Mouse (Mus musculus): ENCODE results near the gene Prkce. TPM values are rescaled to one million over a fixed set of nuclear protein-coding genes. Genes with fewer than 3 reads are reported as not detected.

Gene Prkce
- polyA plus RNA-seq, 1 experiment from 2014 or later: 5.2 TPM

GRCm38 (mm10) chr17:86277032-86277798, 109.6 kb downstream of the Prkce start:
- no peak for ATAC-seq
- Histone ChIP-seq H3K4me3 (ENCODE audit: low read depth, low read length) (no peak overlapping the region), H3K4me1 (replicated peaks; ENCODE audit: control insufficient read depth, insufficient read depth, low read length) (peaks cover 13% of the 10 kb centered on the region; the same call in 1 of the 2 replicates), H3K27me3 (replicated peaks; ENCODE audit: control insufficient read depth, insufficient read depth, low read length) (no peaks in the 10 kb centered on the region), H3K9ac (ENCODE audit: low read depth, low read length) (no peak overlapping the region), H3K36me3 (ENCODE audit: control insufficient read depth, insufficient read depth) (no peaks in the 10 kb centered on the region), H3K27ac (ENCODE audit: low read depth, low read length) (no peak overlapping the region), H3K9me3 (ENCODE audit: control insufficient read depth) (no peaks in the 10 kb centered on the region), H3K4me2 (replicated peaks; ENCODE audit: low read depth) (no peak overlapping the region)
- no peak for TF ChIP-seq CTCF (IDR thresholded peaks at IDR 0.05; ENCODE audit: low read depth)
- 61% methylated on average over 8 of the region's 8 CpGs for WGBS

- H3K27ac ChIP-seq (ENCODE audit: low read depth, low read length): no peak overlapping the region
Observed at GRCm38 (mm10) chr17:86277999-86278526, 110.5 kb downstream of the Prkce start.

GRCm38 (mm10) chr17:86279751-86280150, 112.2 kb downstream of the Prkce start:
- no peak for TF ChIP-seq CTCF (IDR thresholded peaks at IDR 0.05; ENCODE audit: low read depth)
- no peaks in the 10 kb centered on the region for H3K36me3 ChIP-seq (ENCODE audit: control insufficient read depth, insufficient read depth)
- no peak for ATAC-seq
- H3K27ac ChIP-seq (ENCODE audit: low read depth, low read length): no peak overlapping the region
- no peaks in the 10 kb centered on the region for H3K27me3 ChIP-seq (replicated peaks; ENCODE audit: control insufficient read depth, insufficient read depth, low read length)
- H3K4me3 ChIP-seq (ENCODE audit: low read depth, low read length): no peak overlapping the region
- no peaks in the 10 kb centered on the region for H3K9me3 ChIP-seq (ENCODE audit: control insufficient read depth)
- no peak overlapping the region for H3K4me2 ChIP-seq (replicated peaks; ENCODE audit: low read depth)
- 63% methylated on average over 10 of the region's 10 CpGs for WGBS
- H3K9ac ChIP-seq (ENCODE audit: low read depth, low read length): no peak overlapping the region
- H3K4me1 ChIP-seq (replicated peaks; ENCODE audit: control insufficient read depth, insufficient read depth, low read length): peaks cover 13% of the 10 kb centered on the region; the same call in 1 of the 2 replicates

More at GRCm38 (mm10) chr17:86277999-86278526, 110.5 kb downstream of the Prkce start:
- Histone ChIP-seq H3K4me1 (replicated peaks; ENCODE audit: control insufficient read depth, insufficient read depth, low read length) (peaks cover 13% of the 10 kb centered on the region; the same call in 1 of the 2 replicates), H3K4me3 (ENCODE audit: low read depth, low read length) (no peak overlapping the region), H3K27me3 (replicated peaks; ENCODE audit: control insufficient read depth, insufficient read depth, low read length) (no peaks in the 10 kb centered on the region), H3K4me2 (replicated peaks; ENCODE audit: low read depth) (no peak overlapping the region), H3K36me3 (ENCODE audit: control insufficient read depth, insufficient read depth) (no peaks in the 10 kb centered on the region), H3K9ac (ENCODE audit: low read depth, low read length) (no peak overlapping the region), H3K9me3 (ENCODE audit: control insufficient read depth) (no peaks in the 10 kb centered on the region)
- ATAC-seq: no peak
- WGBS: 59% methylated on average over 5 of the region's 5 CpGs
- no peak for TF ChIP-seq CTCF (IDR thresholded peaks at IDR 0.05; ENCODE audit: low read depth)

GRCm38 (mm10) chr17:86283741-86284140, 116.2 kb downstream of the Prkce start:
- H3K9me3 ChIP-seq (ENCODE audit: control insufficient read depth): no peaks in the 10 kb centered on the region
- WGBS: 12% methylated on average over 5 of the region's 5 CpGs
- H3K4me3 ChIP-seq (ENCODE audit: low read depth, low read length): no peak overlapping the region
- no peak for TF ChIP-seq CTCF (IDR thresholded peaks at IDR 0.05; ENCODE audit: low read depth)
- no peak overlapping the region for H3K9ac ChIP-seq (ENCODE audit: low read depth, low read length)
- H3K4me2 ChIP-seq (replicated peaks; ENCODE audit: low read depth): no peak overlapping the region
- H3K27ac ChIP-seq (ENCODE audit: low read depth, low read length): peak overlapping the region; percentile 86
- H3K27me3 ChIP-seq (replicated peaks; ENCODE audit: control insufficient read depth, insufficient read depth, low read length): no peaks in the 10 kb centered on the region
- ATAC-seq: no peak; the same call in 1 of the 2 replicates
- H3K36me3 ChIP-seq (ENCODE audit: control insufficient read depth, insufficient read depth): no peaks in the 10 kb centered on the region
- H3K4me1 ChIP-seq (replicated peaks; ENCODE audit: control insufficient read depth, insufficient read depth, low read length): peaks cover 27% of the 10 kb centered on the region

- Histone ChIP-seq H3K9me3 (ENCODE audit: control insufficient read depth) (no peaks in the 10 kb centered on the region), H3K4me2 (replicated peaks; ENCODE audit: low read depth) (no peak overlapping the region), H3K27ac (ENCODE audit: low read depth, low read length) (peak overlapping the region; percentile 86), H3K9ac (ENCODE audit: low read depth, low read length) (no peak overlapping the region), H3K36me3 (ENCODE audit: control insufficient read depth, insufficient read depth) (no peaks in the 10 kb centered on the region), H3K4me3 (ENCODE audit: low read depth, low read length) (no peak overlapping the region), H3K27me3 (replicated peaks; ENCODE audit: control insufficient read depth, insufficient read depth, low read length) (no peaks in the 10 kb centered on the region), H3K4me1 (replicated peaks; ENCODE audit: control insufficient read depth, insufficient read depth, low read length) (peaks cover 19% of the 10 kb centered on the region)
- TF ChIP-seq CTCF (IDR thresholded peaks at IDR 0.05; ENCODE audit: low read depth): no peak
- 47% methylated on average over 5 of the region's 5 CpGs for WGBS
- ATAC-seq: peak; percentile 79
Observed at GRCm38 (mm10) chr17:86285058-86285457, 117.5 kb downstream of the Prkce start.

- Histone ChIP-seq H3K4me2 (replicated peaks; ENCODE audit: low read depth) (no peak overlapping the region), H3K4me3 (ENCODE audit: low read depth, low read length) (no peak overlapping the region), H3K9ac (ENCODE audit: low read depth, low read length) (no peak overlapping the region), H3K27me3 (replicated peaks; ENCODE audit: control insufficient read depth, insufficient read depth, low read length) (no peaks in the 10 kb centered on the region), H3K36me3 (ENCODE audit: control insufficient read depth, insufficient read depth) (no peaks in the 10 kb centered on the region), H3K9me3 (ENCODE audit: control insufficient read depth) (no peaks in the 10 kb centered on the region), H3K4me1 (replicated peaks; ENCODE audit: control insufficient read depth, insufficient read depth, low read length) (peaks cover 19% of the 10 kb centered on the region), H3K27ac (ENCODE audit: low read depth, low read length) (peak overlapping the region; percentile 54)
- peak; percentile 59 for ATAC-seq
- TF ChIP-seq CTCF (IDR thresholded peaks at IDR 0.05; ENCODE audit: low read depth): no peak
- WGBS: 40% methylated on average over 7 of the region's 7 CpGs
Observed at GRCm38 (mm10) chr17:86286747-86287271, 119.2 kb downstream of the Prkce start.
